Mouse (Mus musculus): ENCODE data around the gene Ropn1l. TPM values are rescaled to one million over a fixed set of nuclear protein-coding genes. Genes with fewer than 3 reads are reported as not detected.

The Ropn1l gene
- polyA plus RNA-seq (2012; rRNA removed), result 1.6 and 2.4 TPM in 2 replicates

DNA sequence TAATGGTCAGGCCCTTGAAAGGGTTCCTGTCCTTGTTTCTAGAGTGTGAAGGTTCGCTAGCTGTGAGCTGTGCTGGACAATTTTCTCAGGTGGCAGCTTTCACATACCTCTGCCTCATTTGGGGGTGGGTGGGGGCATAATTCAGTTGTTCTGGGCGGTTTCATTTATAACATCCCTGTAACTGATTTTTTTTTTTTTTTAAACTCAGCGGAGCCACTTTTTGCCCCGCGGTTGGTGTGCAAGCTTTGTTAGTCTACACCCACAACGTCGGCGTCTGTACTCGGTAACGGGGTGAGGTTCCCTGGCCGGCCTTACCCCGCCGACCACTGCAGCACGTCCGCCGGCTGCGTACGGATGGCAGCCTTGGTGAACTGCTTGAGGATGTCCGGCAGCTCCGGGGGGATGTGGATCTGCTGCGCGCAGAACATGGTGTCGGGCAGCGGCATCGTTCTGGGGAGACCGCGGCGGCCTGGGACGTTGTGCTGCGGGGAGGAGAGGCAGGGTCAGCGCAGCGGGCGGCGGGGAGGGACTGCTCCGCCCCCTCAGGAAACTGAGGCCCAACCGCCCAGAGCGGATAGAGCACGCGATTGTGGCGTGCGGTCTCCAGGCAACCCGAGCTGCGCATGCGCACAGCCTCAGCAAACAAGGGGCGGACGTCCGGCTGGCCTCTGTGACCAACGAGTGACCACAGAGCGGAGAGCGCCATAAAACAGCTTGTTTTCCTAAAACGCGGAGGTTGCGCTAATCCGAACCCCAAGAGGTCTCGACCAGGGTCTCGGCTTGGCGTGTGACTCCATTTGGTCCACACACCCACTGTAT, at the start of gene Ropn1l:
Gene Ropn1l, minus strand, starts transcription at position 640 of the 819 bp plus-strand sequence.
- peak; percentile 87 for DNase-seq (ENCODE audit: low spot score)

GRCm38 (mm10) chr15:31502996-31503395, 49.5 kb upstream of the Ropn1l start:
- DNase-seq (ENCODE audit: low spot score), result no peak

DNA sequence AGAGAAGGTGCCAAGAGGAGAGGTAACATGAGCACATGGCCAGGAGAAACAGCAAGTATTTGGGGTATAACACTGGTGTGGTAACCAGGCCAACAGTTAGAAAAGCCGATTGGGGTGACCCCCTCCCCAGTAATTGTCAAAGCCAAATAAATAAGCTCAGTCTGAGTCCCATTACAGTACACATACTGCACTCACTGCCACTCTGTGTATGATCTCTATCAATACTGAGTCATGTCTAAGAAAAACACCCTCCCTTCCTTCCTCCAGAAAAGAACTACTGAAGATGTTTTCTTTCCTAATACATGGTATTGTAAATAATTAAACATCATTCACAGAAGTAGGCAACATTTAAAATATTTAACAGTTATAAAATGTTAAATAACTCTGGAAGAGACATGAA, 48.8 kb upstream of the Ropn1l start:
- no peak for DNase-seq (ENCODE audit: low spot score)

GRCm38 (mm10) chr15:31494803-31495202, 41.3 kb upstream of the Ropn1l start:
- no peak for DNase-seq (ENCODE audit: low spot score)

- DNase-seq (ENCODE audit: low spot score), result no peak
These were observed 40.8 kb upstream of the Ropn1l start for GRCm38 (mm10) chr15:31494310-31494709.

- DNase-seq (ENCODE audit: low spot score), result no peak
These were observed 33.9 kb upstream of the Ropn1l start for GRCm38 (mm10) chr15:31487407-31487806.

- DNase-seq (ENCODE audit: low spot score), result no peak
These were observed 23.1 kb upstream of the Ropn1l start for GRCm38 (mm10) chr15:31476678-31477077.

- DNase-seq (ENCODE audit: low spot score), result no peak
These were observed 19.4 kb upstream of the Ropn1l start for GRCm38 (mm10) chr15:31472645-31473574.

DNA sequence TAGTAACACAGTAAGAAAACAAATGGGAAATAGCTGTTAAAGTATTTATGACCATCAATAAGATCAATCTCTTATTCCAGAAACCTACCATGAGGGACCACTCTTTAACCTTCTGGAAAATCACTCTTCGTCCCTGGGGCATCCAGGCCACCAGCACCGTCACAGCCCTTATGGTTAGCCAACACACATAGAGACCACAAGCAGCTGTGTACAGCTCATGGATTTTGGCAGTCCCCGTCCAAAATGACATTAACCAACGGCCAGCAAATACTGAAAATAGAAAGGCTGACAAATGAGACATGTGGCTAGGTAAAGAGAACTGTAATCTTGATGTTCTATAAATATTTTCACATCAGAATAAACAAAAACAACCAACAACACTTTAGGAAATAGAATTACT, 18.0 kb upstream of the Ropn1l start:
- no peak for DNase-seq (ENCODE audit: low spot score)

GRCm38 (mm10) chr15:31469497-31469896, 16.0 kb upstream of the Ropn1l start:
- DNase-seq (ENCODE audit: low spot score), result no peak

DNA sequence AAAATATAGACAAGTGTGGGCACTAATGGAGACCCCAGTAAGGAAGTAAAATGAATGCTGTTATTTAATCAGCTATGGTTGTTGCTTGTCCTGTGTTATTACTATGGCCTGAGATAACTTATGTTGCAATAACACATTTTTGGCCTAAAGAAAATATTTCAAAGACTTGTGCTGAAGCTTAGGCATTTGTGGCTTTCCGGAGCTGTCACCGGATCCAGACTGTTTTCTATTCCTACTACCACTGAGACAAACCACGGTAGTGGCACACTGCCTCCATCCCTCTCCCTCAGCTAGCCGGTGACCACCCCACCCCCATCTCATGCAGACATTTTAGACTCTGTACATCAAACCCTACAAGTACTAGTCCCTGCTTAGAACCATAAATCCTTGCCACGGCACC, 15.3 kb upstream of the Ropn1l start:
- no peak for DNase-seq (ENCODE audit: low spot score)

GRCm38 (mm10) chr15:31466749-31467148, 13.2 kb upstream of the Ropn1l start:
- no peak for DNase-seq (ENCODE audit: low spot score)

DNA sequence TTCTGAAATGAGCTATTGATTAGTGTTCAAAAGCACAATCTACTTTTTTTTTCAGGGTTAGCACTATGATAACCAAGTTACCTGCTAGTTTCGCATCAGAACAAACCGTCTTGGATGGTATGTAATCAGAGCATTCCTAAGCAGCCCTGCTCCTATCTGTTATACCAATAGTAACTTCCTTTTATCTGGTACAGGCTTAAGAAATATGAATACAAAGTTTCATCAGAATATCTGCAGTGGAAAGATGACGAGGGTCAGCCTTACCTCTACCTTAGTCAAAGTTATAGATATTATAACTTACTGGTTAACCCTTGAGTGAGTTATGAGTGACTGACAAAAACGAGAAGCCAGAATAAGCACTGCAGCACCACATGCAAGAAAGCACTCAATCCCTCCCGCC, 12.8 kb upstream of the Ropn1l start:
- DNase-seq (ENCODE audit: low spot score), result no peak

DNA sequence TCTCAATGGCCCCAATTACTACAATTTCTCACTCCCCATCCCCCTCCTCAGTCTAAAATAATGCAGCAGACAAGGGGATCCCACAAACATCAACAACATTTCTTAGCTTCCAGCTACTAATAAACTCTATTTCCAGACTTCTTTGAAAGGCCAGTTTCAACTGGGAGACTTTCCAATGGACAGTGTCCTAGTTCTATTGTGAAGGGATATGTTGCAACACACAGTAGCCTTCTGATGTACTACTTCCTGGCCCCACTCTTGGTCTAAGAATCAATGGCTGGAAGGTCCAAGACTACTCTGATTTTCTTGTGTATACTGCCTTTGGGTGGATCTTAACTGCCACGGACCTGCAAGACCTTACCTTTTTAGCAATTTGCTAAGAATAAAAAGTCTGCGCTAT, 12.3 kb upstream of the Ropn1l start:
- DNase-seq (ENCODE audit: low spot score), result no peak

DNA sequence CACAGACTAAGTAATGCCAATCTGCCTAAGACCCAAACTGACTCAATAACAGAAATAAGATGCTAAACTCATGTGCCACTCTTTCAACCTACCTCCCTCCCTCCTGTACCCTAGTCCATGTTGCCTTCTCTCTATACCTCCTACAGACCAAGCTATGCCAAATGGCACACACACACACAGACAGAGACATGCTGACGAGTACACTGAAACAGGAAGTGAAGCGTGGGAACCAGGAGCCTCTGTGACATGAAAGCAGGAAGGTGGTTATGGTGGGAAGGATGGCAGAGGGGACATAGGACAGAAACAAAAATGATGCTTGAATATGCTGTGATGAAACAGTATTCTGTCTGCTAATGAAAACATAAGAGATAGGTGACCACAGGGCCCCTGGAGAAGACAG, 7.0 kb upstream of the Ropn1l start:
- DNase-seq (ENCODE audit: low spot score), result no peak

DNA sequence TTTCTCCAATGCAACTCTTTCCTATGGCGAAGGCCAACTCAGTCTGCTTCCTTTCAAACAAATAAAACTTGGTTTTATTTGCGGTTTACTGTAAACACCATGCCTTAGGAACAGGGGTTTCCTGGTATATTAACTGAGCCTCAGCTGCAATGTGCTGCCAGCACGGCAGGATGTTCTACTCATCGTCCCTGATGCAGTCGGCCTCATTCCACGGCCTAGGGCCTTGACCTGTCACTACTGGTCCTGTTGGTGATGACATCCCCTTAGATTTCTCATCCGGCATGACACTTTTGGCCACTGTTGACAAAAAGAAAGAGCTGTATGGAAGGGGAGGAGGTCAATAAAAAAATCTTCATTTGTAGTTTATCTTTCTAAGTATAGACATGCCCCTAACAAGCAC, 4.5 kb upstream of the Ropn1l start:
- DNase-seq (ENCODE audit: low spot score), result no peak

- no peak for DNase-seq (ENCODE audit: low spot score)
These were observed 2.8 kb upstream of the Ropn1l start for GRCm38 (mm10) chr15:31456381-31456780.

- no peak for DNase-seq (ENCODE audit: low spot score)
These were observed 1.3 kb upstream of the Ropn1l start for GRCm38 (mm10) chr15:31454861-31455295.

GRCm38 (mm10) chr15:31454096-31454860, 741 bp upstream of the Ropn1l start:
- DNase-seq (ENCODE audit: low spot score), result no peak

DNA sequence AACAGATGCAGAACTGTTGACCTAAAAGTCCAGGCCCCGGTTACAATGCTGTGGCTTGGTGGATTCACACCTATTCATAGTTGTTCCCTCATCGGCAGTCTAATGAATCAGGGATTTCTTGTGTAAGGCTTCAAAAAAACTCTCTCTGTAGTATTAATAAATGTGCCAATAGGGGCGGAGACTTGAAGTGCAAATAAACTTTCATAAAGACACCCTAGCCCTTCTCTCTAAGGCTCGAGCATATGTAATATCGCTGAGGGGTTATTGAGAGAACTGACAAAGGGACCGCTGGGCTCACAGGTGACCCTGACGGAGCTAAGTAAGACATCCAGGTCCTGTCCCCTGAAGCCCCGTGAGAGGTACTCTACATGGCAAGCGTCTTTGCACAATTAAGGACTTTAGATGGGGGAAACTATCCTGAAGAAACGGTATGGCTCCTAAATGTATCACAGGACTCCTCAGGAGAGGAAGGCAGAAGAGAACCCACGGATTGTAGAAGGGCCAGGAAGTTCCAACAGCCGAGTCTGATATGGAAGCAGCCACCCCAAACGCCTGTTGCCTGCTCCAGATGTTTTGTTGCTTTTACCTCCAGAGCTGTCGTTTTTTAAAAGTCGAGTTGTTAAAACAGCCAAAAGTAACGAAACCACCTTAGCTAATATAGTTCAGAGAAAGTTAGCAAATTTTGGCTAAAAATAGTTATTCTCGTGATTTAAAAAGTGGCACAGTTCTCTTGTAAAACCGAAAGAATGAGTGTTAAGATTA, 1.0 kb downstream of the Ropn1l start:
- no peak for DNase-seq (ENCODE audit: low spot score)

DNA sequence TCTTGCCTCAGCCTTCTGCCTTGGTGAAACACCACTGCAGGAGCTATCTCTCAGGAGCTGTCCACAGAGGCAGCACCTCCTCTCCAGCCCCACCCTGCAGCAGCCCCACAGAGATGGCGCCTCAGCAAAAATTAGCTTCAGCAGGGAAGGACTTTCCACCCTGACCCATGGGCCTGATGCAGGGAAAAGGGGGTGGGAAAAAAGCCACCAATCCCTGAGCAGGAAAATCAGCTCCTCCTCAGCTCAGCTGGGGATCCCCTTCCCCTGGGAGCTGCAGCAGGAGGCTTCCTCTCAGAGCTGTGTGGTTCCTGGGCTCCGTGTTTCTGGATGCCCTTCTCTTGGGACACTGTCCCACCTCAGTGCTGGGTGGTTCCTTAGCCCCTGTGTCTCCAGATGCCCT, 3.8 kb downstream of the Ropn1l start:
- DNase-seq (ENCODE audit: low spot score), result no peak
